Mouse (Mus musculus): ENCODE measurements at regions not wholly inside any gene's neighbourhood (a gene's known extent, or its start where the extent isn't known, plus 50 kb on each side); places are given as distances from the start of the nearest gene placed in this dataset.
A peak's percentile ranks its signal among the peaks of the same experiment; 100 is the strongest.

- no peak for DNase-seq
Measured at GRCm38 (mm10) chr2:57772315-57772714, 225.4 kb upstream of the Galnt5 start.

- DNase-seq: no peak
Measured at GRCm38 (mm10) chr2:57776154-57776553, 221.5 kb upstream of the Galnt5 start.

GRCm38 (mm10) chr2:57780836-57781235, 216.8 kb upstream of the Galnt5 start:
- DNase-seq: no peak

- no peak for DNase-seq
Measured at GRCm38 (mm10) chr2:57793519-57794296, 204.0 kb upstream of the Galnt5 start.

GRCm38 (mm10) chr2:57799279-57799678, 198.4 kb upstream of the Galnt5 start:
- DNase-seq: no peak

- DNase-seq: no peak
Measured at GRCm38 (mm10) chr2:57807911-57808310, 189.8 kb upstream of the Galnt5 start.

- DNase-seq: no peak
Measured at GRCm38 (mm10) chr2:57812996-57813395, 184.7 kb upstream of the Galnt5 start.

- DNase-seq: no peak
Measured at GRCm38 (mm10) chr2:57820343-57820742, 177.3 kb upstream of the Galnt5 start.

GRCm38 (mm10) chr2:57820923-57821322, 176.8 kb upstream of the Galnt5 start:
- no peak for DNase-seq

GRCm38 (mm10) chr2:57828284-57828683, 169.4 kb upstream of the Galnt5 start:
- no peak for DNase-seq

GRCm38 (mm10) chr2:57832565-57833355, 164.9 kb upstream of the Galnt5 start:
- peak; percentile 41 for DNase-seq

GRCm38 (mm10) chr2:57845135-57845534, 152.5 kb upstream of the Galnt5 start:
- no peak for DNase-seq

- DNase-seq: no peak
Measured at GRCm38 (mm10) chr2:57847707-57848106, 150.0 kb upstream of the Galnt5 start.

- DNase-seq: no peak
Measured at GRCm38 (mm10) chr2:57849338-57850057, 148.2 kb upstream of the Galnt5 start.

GRCm38 (mm10) chr2:57850058-57850400, 147.7 kb upstream of the Galnt5 start:
- DNase-seq: no peak

GRCm38 (mm10) chr2:57856524-57857107, 141.1 kb upstream of the Galnt5 start:
- DNase-seq: no peak

- no peak for DNase-seq
Measured at GRCm38 (mm10) chr2:57865289-57865688, 132.4 kb upstream of the Galnt5 start.

- DNase-seq: no peak
Measured at GRCm38 (mm10) chr2:57868046-57868445, 129.6 kb upstream of the Galnt5 start.

GRCm38 (mm10) chr2:57900168-57900567, 97.5 kb upstream of the Galnt5 start:
- DNase-seq: peak; percentile 56

GRCm38 (mm10) chr2:57900580-57901247, 97.0 kb upstream of the Galnt5 start:
- peak; percentile 73 for DNase-seq

GRCm38 (mm10) chr2:57905184-57905583, 92.5 kb upstream of the Galnt5 start:
- DNase-seq: peak; percentile 52

GRCm38 (mm10) chr2:57906939-57907338, 90.7 kb upstream of the Galnt5 start:
- peak; percentile 89 for DNase-seq

- DNase-seq: no peak
Measured at GRCm38 (mm10) chr2:57909706-57910105, 88.0 kb upstream of the Galnt5 start.

Data from cerebellum, adult 11 months (tissue).